Mouse (Mus musculus) hematopoietic stem cell, adult 5-6 weeks (primary cell): ENCODE data around the gene 2310011J03Rik. TPM values are rescaled to one million over a fixed set of nuclear protein-coding genes. Genes with fewer than 3 reads are reported as not detected.

Experiments
- ATAC-seq, 2 experiments: fragments of 125-278 bp in 1 of 2; replicated peaks in 1 of 2; 2 replicates each; pipeline ENCODE4 v1.8.0; 2016 to 2017; ENCODE audit warnings: inconsistent platforms in 2 of 2, mild to moderate bottlenecking in 2 of 2, moderate number of reproducible peaks in 2 of 2, low read depth in 1 of 2, moderate TSS enrichment in 1 of 2; ENCODE audit not compliant: low FRiP score in 2 of 2, poor library complexity in 2 of 2, severe bottlenecking in 2 of 2, insufficient read depth in 1 of 2, low TSS enrichment in 1 of 2
- total RNA-seq: library from RNA; stranded (forward); fragments of 172-1452, 232-1000 nt; gene quantifications from 2 replicates; pipeline ENCODE4 v1.2.3, GENCODE M21; 2017

Gene 2310011J03Rik
- total RNA-seq, 1 experiment from 2014 or later = 8.5 TPM

- ATAC-seq = no peak
Measured at GRCm38 (mm10) chr10:80344131-80344661, 23.9 kb upstream of the 2310011J03Rik start.

DNA sequence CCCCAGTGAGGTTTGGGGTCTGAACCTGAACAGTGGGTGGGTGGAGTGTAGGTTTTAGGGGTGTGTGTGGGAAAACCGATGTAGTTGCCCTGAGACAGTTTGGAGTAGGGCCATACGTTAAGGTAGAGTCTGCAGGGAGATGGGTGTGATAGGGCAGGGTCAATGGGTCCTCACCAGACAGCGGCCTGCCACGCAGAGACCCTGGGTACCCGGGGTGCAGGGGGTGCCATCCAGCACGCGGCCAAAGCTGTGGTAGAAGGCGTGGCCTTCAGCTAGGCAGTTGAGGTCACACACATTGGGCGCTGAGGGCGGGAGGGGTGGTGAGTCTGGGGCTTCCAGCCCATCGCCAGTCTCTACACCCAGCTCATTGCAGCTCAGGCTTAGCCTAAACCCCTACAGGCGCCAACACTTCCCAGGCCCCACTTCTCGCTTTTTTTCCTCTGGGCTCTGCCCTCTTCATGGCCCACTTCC, 23.1 kb upstream of the 2310011J03Rik start:
- ATAC-seq = no peak

DNA sequence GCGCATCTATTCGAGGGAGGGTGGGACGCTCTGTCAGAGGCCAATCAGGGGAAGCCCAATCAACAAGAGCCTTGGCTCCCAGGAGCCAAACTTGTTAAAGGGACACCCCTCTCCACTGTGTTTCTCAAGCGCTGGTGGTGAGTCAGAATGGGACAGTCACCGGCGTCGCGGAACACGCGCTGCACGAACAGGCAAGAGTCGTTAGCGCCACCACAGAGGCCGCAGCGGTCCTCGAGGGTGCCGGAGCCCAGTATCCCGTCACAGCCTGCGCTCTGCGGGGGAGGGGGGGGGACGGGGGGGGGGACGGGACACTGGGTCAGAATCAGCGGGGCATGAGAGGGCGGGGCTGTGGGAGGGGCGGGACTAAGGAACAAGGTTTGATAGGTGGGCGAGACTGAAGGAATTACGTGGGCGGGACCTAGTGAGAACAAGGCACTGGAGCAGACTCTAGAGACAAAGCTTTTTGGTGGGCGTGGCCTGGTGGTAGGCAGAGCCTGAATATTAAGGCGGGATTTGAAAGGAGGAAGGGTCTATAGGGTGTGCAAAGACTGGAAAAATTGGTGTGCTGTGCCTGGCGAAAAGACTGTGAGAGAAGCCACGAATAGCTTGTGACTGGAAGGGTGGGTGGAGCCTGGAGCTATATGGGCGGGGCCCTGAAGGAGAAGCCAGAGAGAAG, 22.6 kb upstream of the 2310011J03Rik start:
- peak; percentile 19 to 29; a peak in 2 of 4 replicates for ATAC-seq

- ATAC-seq = no peak
Measured at GRCm38 (mm10) chr10:80342305-80342748, 22.0 kb upstream of the 2310011J03Rik start.

- ATAC-seq = peak in 1 of 2 experiments; percentile 18; a peak in 1 of 4 replicates
Measured at GRCm38 (mm10) chr10:80341491-80342304, 21.4 kb upstream of the 2310011J03Rik start.

DNA sequence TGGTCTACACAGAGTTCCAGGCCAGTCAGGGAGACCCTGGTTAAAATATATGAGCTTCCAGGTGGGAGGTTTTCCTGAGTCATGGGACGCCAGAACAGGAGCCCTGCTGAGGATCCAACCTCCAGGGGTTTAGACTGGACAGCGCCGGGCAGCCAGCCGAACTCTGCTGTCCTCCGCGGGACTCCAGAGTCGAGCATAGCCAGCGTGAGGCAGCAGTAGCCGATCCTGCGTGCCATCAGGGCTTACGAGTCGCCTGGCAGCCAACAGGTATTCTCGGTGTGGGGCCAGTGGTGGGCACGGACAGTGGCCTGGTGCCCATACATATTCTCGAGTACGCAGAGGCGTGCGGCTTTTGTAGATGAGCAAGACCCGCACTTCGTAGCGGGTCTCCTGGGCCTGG, 20.7 kb upstream of the 2310011J03Rik start:
- no peak for ATAC-seq

- peak; percentile 49 to 58; a peak in 3 of 4 replicates for ATAC-seq
Measured at GRCm38 (mm10) chr10:80339941-80340750, 19.8 kb upstream of the 2310011J03Rik start.

DNA sequence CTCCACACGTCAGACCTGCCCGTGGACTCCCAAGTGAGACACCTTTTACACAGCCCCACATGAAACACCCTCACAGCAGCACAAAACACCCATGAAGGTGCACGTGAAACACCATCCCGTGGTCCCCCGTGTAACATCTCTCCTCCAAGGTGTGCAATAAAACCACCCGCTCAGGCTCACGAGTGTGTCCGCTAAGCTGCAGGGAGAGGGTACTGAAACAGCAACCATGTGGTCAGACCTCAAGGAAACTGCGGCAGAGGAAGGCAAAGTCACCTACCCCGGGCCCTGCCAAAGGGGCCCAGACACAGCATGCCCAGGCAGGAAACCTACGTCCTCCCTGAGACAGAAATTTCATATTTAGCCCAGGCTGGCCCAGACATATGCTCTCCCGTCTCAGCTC, 15.9 kb upstream of the 2310011J03Rik start:
- ATAC-seq = no peak

GRCm38 (mm10) chr10:80332525-80332989, 12.2 kb upstream of the 2310011J03Rik start:
- ATAC-seq = no peak

- no peak for ATAC-seq
Measured at GRCm38 (mm10) chr10:80331636-80332524, 11.5 kb upstream of the 2310011J03Rik start.

- ATAC-seq = no peak
Measured at GRCm38 (mm10) chr10:80330888-80331287, 10.6 kb upstream of the 2310011J03Rik start.

GRCm38 (mm10) chr10:80330084-80330483, 9.7 kb upstream of the 2310011J03Rik start:
- no peak; a peak in 1 of 4 replicates for ATAC-seq

DNA sequence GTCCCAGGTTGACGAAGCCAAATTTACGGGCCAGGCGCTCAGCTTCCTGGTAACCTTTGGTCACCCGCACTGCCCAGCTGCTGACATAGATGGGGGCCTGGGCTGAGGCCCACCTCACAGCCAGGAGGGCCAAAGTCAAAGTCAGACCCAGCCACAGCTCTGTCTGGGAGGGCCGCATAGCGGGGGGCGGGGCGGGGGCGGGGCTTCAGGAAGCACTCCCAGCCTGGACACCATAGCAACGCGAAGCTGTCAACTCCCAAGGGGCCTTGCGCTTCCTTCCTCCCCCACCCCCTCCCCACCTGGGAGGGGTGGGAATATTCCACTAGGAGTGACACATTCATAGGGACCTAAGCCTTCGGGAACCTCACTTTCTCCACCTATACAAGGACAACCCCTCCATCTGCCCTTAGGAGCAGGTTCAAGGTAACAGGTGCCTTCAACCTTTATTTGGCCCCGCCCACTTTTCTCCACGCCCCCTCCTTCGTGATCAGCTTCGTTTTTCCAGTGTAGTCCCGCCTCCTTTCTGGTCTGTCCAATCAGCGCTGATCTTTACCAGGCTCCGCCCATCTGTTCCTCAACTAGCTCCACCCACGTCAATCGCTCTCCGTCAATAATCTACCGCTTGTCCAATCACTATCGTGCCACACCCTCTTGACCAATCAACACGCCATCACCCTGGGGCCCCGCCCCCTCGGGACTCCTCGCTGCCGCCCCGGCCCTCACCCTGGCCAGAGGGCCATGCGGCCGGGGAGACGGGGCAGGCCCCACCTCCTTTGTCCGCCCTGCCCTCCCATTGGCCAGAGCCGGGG, 9.1 kb upstream of the 2310011J03Rik start, which contains the start of the genes Pcsk4 and Reep6:
Gene Pcsk4, minus strand, starts transcription at position 226 of the 809 bp plus-strand sequence.
Gene Reep6, plus strand, starts transcription at position 681 of the 809 bp plus-strand sequence.
- peak; percentile 90 to 92 for ATAC-seq

GRCm38 (mm10) chr10:80325045-80325444, 4.7 kb upstream of the 2310011J03Rik start:
- ATAC-seq = no peak
